Mouse (Mus musculus): ENCODE measurements at regions not wholly inside any gene's neighbourhood (a gene's known extent, or its start where the extent isn't known, plus 50 kb on each side); places are given as distances from the start of the nearest gene placed in this dataset.

DNA sequence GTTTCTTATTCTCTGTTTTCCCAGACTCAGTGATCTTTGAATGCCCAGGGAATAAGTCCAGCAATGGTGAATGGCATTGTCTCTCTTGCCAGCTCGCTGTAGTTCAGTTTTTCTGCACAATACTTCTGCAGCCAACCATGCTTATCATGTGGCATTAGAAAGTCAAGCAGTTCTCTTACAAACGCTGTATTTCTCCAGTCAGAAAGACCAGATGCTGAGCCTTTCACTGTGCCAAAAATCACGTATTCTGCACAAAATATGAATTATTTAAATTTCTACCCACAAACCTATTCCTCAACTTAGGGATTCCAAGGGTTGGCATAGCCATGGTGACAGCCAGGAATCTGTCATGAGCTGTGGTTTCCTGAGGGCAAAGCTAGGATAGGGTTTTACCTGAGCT is 95.0 kb upstream of the 1700025G04Rik start:
- TF ChIP-seq CEBPB (IDR thresholded peaks at IDR 0.05; ENCODE audit: insufficient read depth, poor library complexity, severe bottlenecking) = no peak
- TF ChIP-seq TCF12 (IDR thresholded peaks at IDR 0.05; ENCODE audit: insufficient read depth, poor library complexity, severe bottlenecking) = no peak
- TF ChIP-seq E2F4 (IDR thresholded peaks at IDR 0.05; ENCODE audit: insufficient read depth) = no peak
- TF ChIP-seq POLR2A (IDR thresholded peaks at IDR 0.05; ENCODE audit: insufficient read length, low read depth) = no peak
- TF ChIP-seq MAX (IDR thresholded peaks at IDR 0.05; ENCODE audit: low read depth) = no peak
- TF ChIP-seq TCF3 (IDR thresholded peaks at IDR 0.05; ENCODE audit: insufficient read length, low read depth) = no peak
- TF ChIP-seq USF1 (IDR thresholded peaks at IDR 0.05; ENCODE audit: low read depth) = no peak
- no peak for TF ChIP-seq MYOD1 (IDR thresholded peaks at IDR 0.05; ENCODE audit: control insufficient read depth in 1 of 3, insufficient read length in 2 of 3, low read depth in 2 of 3)
- TF ChIP-seq MYOG (IDR thresholded peaks at IDR 0.05; ENCODE audit: control insufficient read depth in 1 of 3, insufficient read depth in 1 of 3, insufficient read length in 2 of 3, low read depth in 2 of 3) = no peak
- no peak for TF ChIP-seq POLR2AphosphoS2 (IDR thresholded peaks at IDR 0.05; ENCODE audit: insufficient read length, low read depth)
- no peak for TF ChIP-seq REST (IDR thresholded peaks at IDR 0.05; ENCODE audit: insufficient read depth, insufficient read length)
- TF ChIP-seq SRF (IDR thresholded peaks at IDR 0.05; ENCODE audit: control insufficient read depth, insufficient read length, low read depth) = no peak
